Mouse (Mus musculus): ENCODE data around the gene Slf2. TPM values are rescaled to one million over a fixed set of nuclear protein-coding genes. Genes with fewer than 3 reads are reported as not detected.

Slf2 gene
- polyA plus RNA-seq, 1 experiment from 2014 or later: 26.7 TPM

DNA sequence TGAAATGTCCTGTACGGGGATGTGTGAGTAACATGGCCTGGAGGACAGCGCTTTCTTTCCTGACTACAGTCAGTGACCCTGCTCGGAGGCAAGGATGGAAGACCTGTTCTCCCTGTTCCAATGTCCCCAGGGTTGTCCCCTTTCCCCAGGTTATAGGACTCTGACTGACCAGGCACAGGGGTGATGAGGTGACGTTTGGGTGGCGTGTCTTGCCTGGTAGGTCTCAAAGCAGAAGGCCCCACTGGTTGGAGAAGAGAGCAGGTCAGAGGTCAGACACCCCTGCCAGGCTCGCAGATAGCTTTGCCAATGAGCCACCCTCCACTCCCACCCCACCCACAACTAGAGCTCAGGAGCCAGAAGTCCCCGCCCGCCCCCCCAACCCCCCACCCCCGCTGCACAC lies 98.6 kb downstream of the Slf2 start:
- Histone ChIP-seq H3K9ac (ENCODE audit: low read depth, low read length) (no peak overlapping the region), H3K4me2 (ENCODE audit: low read length) (no peak overlapping the region), H3K27me3 (replicated peaks; ENCODE audit: control insufficient read depth, insufficient read depth, low read length) (no peaks in the 10 kb centered on the region), H3K4me3 (ENCODE audit: low read length) (no peak overlapping the region), H3K27ac (ENCODE audit: low read depth, low read length) (no peak overlapping the region), H3K36me3 (ENCODE audit: control insufficient read depth, insufficient read depth, low read length) (peaks cover 15% of the 10 kb centered on the region; the same call in 1 of the 2 replicates), H3K4me1 (ENCODE audit: control insufficient read depth, insufficient read depth, low read depth, low read length) (no peaks in the 10 kb centered on the region; the same call in 1 of the 2 replicates), H3K9me3 (ENCODE audit: control insufficient read depth, low read length) (no peaks in the 10 kb centered on the region)
- ATAC-seq: no peak
- WGBS: 57% methylated on average over 9 of the region's 9 CpGs

DNA sequence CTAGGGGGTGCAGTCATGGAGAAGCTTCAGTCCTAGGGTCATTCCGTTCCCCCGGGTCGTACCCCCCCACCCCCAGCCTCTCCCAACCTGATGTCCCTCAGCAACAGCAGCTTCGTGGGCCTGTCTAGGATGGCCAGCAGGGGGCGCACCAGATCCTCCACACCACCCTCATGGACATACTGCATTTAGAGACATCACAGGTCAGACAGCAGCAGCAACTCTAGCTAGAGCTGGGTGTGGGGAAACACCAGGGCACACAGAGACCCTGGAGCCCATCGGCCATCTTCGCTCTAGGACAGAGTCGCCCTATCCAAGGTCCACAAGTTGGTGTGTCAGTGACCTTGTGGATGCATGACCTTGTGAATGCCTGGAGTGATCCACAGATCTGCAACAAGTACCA lies 99.2 kb downstream of the Slf2 start:
- Histone ChIP-seq H3K27me3 (replicated peaks; ENCODE audit: control insufficient read depth, insufficient read depth, low read length) (no peaks in the 10 kb centered on the region), H3K4me3 (ENCODE audit: low read length) (no peak overlapping the region), H3K27ac (ENCODE audit: low read depth, low read length) (no peak overlapping the region), H3K9ac (ENCODE audit: low read depth, low read length) (no peak overlapping the region), H3K36me3 (ENCODE audit: control insufficient read depth, insufficient read depth, low read length) (peaks cover 13% of the 10 kb centered on the region; the same call in 1 of the 2 replicates), H3K4me1 (ENCODE audit: control insufficient read depth, insufficient read depth, low read depth, low read length) (no peaks in the 10 kb centered on the region; the same call in 1 of the 2 replicates), H3K9me3 (ENCODE audit: control insufficient read depth, low read length) (no peaks in the 10 kb centered on the region), H3K4me2 (ENCODE audit: low read length) (no peak overlapping the region)
- ATAC-seq: no peak
- 42% methylated on average over 8 of the region's 8 CpGs for WGBS

DNA sequence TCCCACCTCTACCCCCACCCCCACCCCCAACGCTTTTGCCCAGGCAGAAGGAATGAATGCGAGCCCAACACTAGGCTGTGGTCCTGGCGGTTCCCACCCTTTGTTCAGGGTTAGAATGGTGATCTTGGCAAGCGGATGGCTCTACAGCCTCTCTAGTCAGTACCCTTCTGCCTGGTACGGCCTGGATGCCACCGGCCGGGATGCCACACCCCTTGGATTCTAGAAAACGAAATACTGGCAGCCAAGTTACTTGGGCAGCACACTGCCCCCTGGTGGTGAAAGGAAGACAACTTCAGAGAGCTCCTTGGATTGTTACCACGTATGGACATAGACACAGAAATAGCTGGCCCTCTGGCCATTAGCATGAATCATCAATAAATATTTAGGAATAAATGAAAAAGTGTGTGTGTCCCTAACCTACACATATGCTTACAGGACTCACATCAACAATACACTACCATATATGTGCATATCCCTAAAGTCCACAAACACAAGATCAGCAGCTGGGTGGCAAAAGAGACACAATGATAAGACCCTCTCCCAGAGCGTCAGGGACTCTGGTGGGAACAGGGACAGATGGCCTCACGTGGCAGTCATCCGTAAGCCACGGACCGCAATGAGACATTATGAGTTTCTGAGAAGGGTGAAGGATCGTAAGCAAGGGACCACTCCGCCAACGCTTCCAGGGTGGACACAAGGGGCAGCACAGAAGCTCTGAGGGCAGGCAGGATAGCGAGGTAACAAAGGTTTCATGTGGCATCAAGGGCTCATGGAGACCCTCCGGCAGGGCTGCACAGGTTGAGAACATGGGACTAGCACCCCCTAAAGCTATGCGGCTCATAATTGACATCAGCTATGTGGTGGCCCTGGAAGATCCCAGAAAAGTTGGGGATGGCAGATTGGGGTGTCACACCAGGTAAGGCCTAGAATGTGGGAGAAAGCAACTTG lies 100.1 kb downstream of the Slf2 start:
- H3K36me3 ChIP-seq (ENCODE audit: control insufficient read depth, insufficient read depth, low read length): peaks cover 6% of the 10 kb centered on the region; the same call in 1 of the 2 replicates
- no peaks in the 10 kb centered on the region for H3K9me3 ChIP-seq (ENCODE audit: control insufficient read depth, low read length)
- H3K27ac ChIP-seq (ENCODE audit: low read depth, low read length): no peak overlapping the region

DNA sequence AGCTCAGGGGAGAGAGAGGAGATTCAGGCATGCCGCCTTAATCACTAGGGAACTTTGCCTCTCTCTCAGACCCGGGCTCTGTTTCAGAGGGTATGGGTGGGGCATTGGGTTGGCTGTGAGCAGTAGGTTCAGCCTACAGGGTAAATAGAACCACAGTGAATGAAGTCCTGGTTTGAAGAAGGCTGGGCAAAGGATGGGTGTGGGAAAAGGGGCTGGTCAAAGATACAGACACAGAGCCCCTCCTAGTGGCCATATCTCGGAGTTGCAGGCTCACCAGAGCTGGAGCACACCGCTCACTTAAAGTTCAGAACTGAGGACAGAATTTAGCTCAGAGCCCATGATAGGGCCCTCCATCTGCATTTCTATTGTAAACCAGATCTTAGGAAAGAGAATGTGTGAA lies 100.8 kb downstream of the Slf2 start:
- peak; percentile 40 for ATAC-seq
- Histone ChIP-seq H3K4me2 (ENCODE audit: low read length) (no peak overlapping the region), H3K4me1 (ENCODE audit: control insufficient read depth, insufficient read depth, low read depth, low read length) (no peaks in the 10 kb centered on the region; the same call in 1 of the 2 replicates), H3K36me3 (ENCODE audit: control insufficient read depth, insufficient read depth, low read length) (no peaks in the 10 kb centered on the region), H3K4me3 (ENCODE audit: low read length) (no peak overlapping the region), H3K27ac (ENCODE audit: low read depth, low read length) (no peak overlapping the region), H3K27me3 (replicated peaks; ENCODE audit: control insufficient read depth, insufficient read depth, low read length) (no peaks in the 10 kb centered on the region), H3K9ac (ENCODE audit: low read depth, low read length) (no peak overlapping the region), H3K9me3 (ENCODE audit: control insufficient read depth, low read length) (no peaks in the 10 kb centered on the region)
- 13% methylated on average over 4 of the region's 4 CpGs for WGBS

More for the DNA sequence above, 100.1 kb downstream of the Slf2 start:
- Histone ChIP-seq H3K27me3 (replicated peaks; ENCODE audit: control insufficient read depth, insufficient read depth, low read length) (no peaks in the 10 kb centered on the region), H3K4me2 (ENCODE audit: low read length) (peak overlapping the region; percentile 43), H3K4me3 (ENCODE audit: low read length) (no peak overlapping the region), H3K9ac (ENCODE audit: low read depth, low read length) (no peak overlapping the region), H3K4me1 (ENCODE audit: control insufficient read depth, insufficient read depth, low read depth, low read length) (no peaks in the 10 kb centered on the region; the same call in 1 of the 2 replicates)
- peak; percentile 51 for ATAC-seq
- 42% methylated on average over 20 of the region's 20 CpGs for WGBS

Other genes starting within 250 kb of the Slf2 start
- 11.9 and 12.1 TPM in 2 replicates for gene Pax2, start 175.1 kb upstream of the Slf2 start, polyA plus RNA-seq (2015; fragmentation: Nextera tagmentation; extraction: Ambion mirVana)
- gene Sema4g, start 58.0 kb downstream of the Slf2 start, polyA plus RNA-seq (2015; fragmentation: Nextera tagmentation; extraction: Ambion mirVana): 18.0 and 18.7 TPM in 2 replicates
- gene Twnk, start 74.5 kb downstream of the Slf2 start, polyA plus RNA-seq (2015; fragmentation: Nextera tagmentation; extraction: Ambion mirVana): 12.4 and 15.5 TPM in 2 replicates
- gene Mrpl43, start 75.3 kb downstream of the Slf2 start, polyA plus RNA-seq (2015; fragmentation: Nextera tagmentation; extraction: Ambion mirVana): 90.1 and 98.4 TPM in 2 replicates
- gene Lzts2, start 83.3 kb downstream of the Slf2 start, polyA plus RNA-seq (2015; fragmentation: Nextera tagmentation; extraction: Ambion mirVana): 14.8 and 18.7 TPM in 2 replicates
- 3.0 and 3.2 TPM in 2 replicates for gene Pdzd7, start 114.6 kb downstream of the Slf2 start, polyA plus RNA-seq (2015; fragmentation: Nextera tagmentation; extraction: Ambion mirVana)
- 76.8 and 85.4 TPM in 2 replicates for gene Sfxn3, start 116.4 kb downstream of the Slf2 start, polyA plus RNA-seq (2015; fragmentation: Nextera tagmentation; extraction: Ambion mirVana)
- gene Kazald1, start 144.1 kb downstream of the Slf2 start, polyA plus RNA-seq (2015; fragmentation: Nextera tagmentation; extraction: Ambion mirVana): 4.0 and 5.5 TPM in 2 replicates
- 1.2 and 1.3 TPM in 2 replicates for gene Tlx1, start 219.5 kb downstream of the Slf2 start, polyA plus RNA-seq (2015; fragmentation: Nextera tagmentation; extraction: Ambion mirVana)